Mouse (Mus musculus) megakaryocyte, embryonic 14.5 days (primary cell): ENCODE results near the gene Gid8.

Experiments
- FLI1 ChIP-seq: IDR thresholded peaks from 2 replicates; pipeline ENCODE4 v1.6.1; 2012; ENCODE audit warnings: low read length, inconsistent platforms, mixed read lengths
- GATA1 ChIP-seq: IDR thresholded peaks from 3 replicates; pipeline ENCODE4 v1.6.1; 2012; ENCODE audit warnings: mixed read lengths, low read length, inconsistent platforms, borderline replicate concordance

- TF ChIP-seq FLI1 (no peak), GATA1 (no peak)
These were observed 1.6 kb downstream of the Gid8 start for GRCm38 (mm10) chr2:180711527-180711926.
